Mouse (Mus musculus) gastrocnemius, adult 18-20 months (tissue): ENCODE data around the gene Maml3. TPM values are rescaled to one million over a fixed set of nuclear protein-coding genes. Genes with fewer than 3 reads are reported as not detected.

Source experiments
- DNase-seq: peaks from one replicate; pipeline ENCODE4 v3.0.0; 2021; ENCODE audit warnings: low spot score
- total RNA-seq, 2 experiments: library from RNA; stranded (reverse); gene quantifications; 2 replicates each; pipeline ENCODE4 v1.2.3; 2021

The Maml3 gene
- total RNA-seq, 2 experiments from 2014 or later: 2.3 to 2.6 TPM

GRCm38 (mm10) chr3:52046895-52047372 is 57.9 kb downstream of the Maml3 start:
- peak; percentile 94 for DNase-seq

GRCm38 (mm10) chr3:52046027-52046700 is 58.7 kb downstream of the Maml3 start:
- DNase-seq: peak; percentile 75

- no peak for DNase-seq
Measured at GRCm38 (mm10) chr3:52045221-52045641, 59.6 kb downstream of the Maml3 start.

- DNase-seq: no peak
Measured at GRCm38 (mm10) chr3:52044651-52045050, 60.2 kb downstream of the Maml3 start.

- no peak for DNase-seq
Measured at GRCm38 (mm10) chr3:52043847-52044246, 61.0 kb downstream of the Maml3 start.

- no peak for DNase-seq
Measured at GRCm38 (mm10) chr3:52042680-52043079, 62.2 kb downstream of the Maml3 start.

GRCm38 (mm10) chr3:52039958-52040357 is 64.9 kb downstream of the Maml3 start:
- no peak for DNase-seq

GRCm38 (mm10) chr3:52037260-52037659 is 67.6 kb downstream of the Maml3 start:
- no peak for DNase-seq

GRCm38 (mm10) chr3:52035404-52035803 is 69.5 kb downstream of the Maml3 start:
- DNase-seq: no peak

- DNase-seq: no peak
Measured at GRCm38 (mm10) chr3:52033857-52034588, 70.9 kb downstream of the Maml3 start.

- no peak for DNase-seq
Measured at GRCm38 (mm10) chr3:52031327-52031726, 73.5 kb downstream of the Maml3 start.

GRCm38 (mm10) chr3:52030114-52030513 is 74.8 kb downstream of the Maml3 start:
- DNase-seq: no peak

- DNase-seq: no peak
Measured at GRCm38 (mm10) chr3:52029661-52030081, 75.2 kb downstream of the Maml3 start.

- DNase-seq: no peak
Measured at GRCm38 (mm10) chr3:52027972-52028371, 76.9 kb downstream of the Maml3 start.

GRCm38 (mm10) chr3:52022486-52022885 is 82.4 kb downstream of the Maml3 start:
- DNase-seq: no peak

GRCm38 (mm10) chr3:52018103-52018439 is 86.8 kb downstream of the Maml3 start:
- no peak for DNase-seq

- no peak for DNase-seq
Measured at GRCm38 (mm10) chr3:52017439-52018102, 87.3 kb downstream of the Maml3 start.

GRCm38 (mm10) chr3:52016178-52016577 is 88.7 kb downstream of the Maml3 start:
- DNase-seq: no peak

GRCm38 (mm10) chr3:52015556-52015955 is 89.3 kb downstream of the Maml3 start:
- DNase-seq: no peak

GRCm38 (mm10) chr3:52011032-52011710 is 93.7 kb downstream of the Maml3 start:
- DNase-seq: no peak

- no peak for DNase-seq
Measured at GRCm38 (mm10) chr3:52009321-52009720, 95.6 kb downstream of the Maml3 start.
